Mouse (Mus musculus) adrenal gland, postnatal 4 days (tissue): ENCODE measurements around the gene H2al1e. TPM values are rescaled to one million over a fixed set of nuclear protein-coding genes. Genes with fewer than 3 reads are reported as not detected.
"Not testable (repeated sequence)": the region's sequence is repeated elsewhere in the genome, so short reads cannot be mapped to it uniquely, and the experiment has no call there.

Experiments used
- DNase-seq, 2 experiments: peaks; one replicate each; pipeline ENCODE4 v3.0.0; 2021 to 2022; ENCODE audit warnings: low spot score in 2 of 2, mixed read lengths in 2 of 2
- long read RNA-seq, 2 experiments: library from polyadenylated mRNA; stranded (forward); transcript quantifications; one replicate each; pipeline ENCODE4 v2.0.0; 2021
- total RNA-seq, 2 experiments: library from RNA; stranded (reverse); gene quantifications; 2 replicates each; pipeline ENCODE4 v1.2.3; 2021

Gene H2al1e
- not detected for total RNA-seq
- long read RNA-seq, experiment 1, result 0 reads
- long read RNA-seq, experiment 2, result 0 reads

DNA sequence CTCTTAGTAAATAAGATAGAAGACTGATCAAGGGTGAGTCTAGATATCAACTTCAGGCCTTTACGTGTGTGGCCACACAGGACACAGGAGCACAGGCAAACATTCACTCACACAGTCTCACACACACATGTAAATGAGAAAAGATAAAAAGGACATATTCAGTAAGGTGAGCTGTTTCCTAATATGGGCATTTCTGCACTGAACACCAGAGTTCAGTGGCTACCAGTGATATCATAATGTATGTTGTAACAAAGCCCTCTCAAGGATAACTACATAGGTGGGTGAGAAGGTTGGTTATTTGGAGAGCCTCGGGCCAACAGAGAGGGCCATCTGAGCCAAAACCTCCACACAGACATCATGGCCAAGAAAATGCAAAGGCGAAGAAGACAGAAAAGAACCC, at the start of gene H2al1e:
H2al1e (plus strand) TSS at position 301 of the 400 bp plus-strand sequence.
- not testable (repeated sequence) for DNase-seq

DNA sequence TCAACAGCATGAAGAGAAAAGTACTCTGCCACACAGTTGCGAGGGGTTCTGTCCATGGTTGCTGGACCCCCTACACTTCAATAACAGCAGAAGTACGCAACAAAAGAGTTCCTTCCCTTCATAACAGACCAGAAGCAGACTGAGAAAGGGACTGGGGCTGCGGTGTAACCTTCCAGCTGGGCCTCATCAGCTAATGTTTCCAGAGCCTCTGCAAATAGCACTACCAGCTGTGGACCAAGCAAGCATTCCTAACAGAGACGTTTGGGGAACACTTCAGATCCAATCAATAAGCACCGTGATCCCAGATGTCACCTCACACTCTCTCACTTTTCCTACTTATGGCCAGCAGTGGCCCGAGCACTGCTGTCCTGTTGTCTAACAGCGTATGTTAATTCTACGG, 46.8 kb upstream of the H2al1e start:
- DNase-seq, result no peak

DNA sequence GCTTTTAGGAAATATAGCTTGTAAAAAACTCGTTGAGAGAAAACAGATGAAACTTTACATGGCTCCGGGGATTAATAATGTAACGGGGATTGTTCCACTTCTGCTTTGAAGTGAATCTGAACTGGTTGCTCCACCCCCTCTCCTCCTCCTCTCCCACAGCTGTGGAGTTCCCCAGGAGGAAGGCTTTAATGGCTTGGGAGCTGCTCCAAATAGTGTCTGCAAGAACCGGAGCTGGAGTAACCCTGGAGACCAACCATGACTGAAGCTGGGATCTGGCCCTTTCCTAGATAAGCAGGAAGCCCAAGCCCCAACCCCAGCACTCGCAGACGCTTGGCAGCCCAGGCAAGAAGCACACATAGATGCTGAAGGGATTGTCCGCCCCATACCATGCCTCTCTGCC, 43.9 kb upstream of the H2al1e start:
- no peak for DNase-seq

DNA sequence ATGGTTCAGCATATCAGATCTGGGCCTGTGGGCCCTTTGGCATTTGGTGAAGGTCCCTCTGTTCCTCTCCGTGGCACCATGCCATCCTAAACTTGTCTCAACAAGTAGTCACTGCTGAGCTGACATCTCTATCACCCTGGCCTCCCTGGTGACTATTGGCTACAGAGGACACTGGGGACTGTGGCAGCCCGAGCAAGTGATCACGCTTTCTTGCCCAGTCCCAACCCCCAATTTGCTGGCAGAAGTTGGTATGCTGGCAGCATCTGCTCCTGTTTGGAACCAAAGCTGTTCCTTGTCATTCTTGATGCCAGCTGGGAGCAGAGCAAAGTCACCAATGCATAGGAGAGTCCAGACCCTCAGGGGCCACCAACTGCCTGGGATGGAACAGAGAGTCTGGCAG, 42.7 kb upstream of the H2al1e start:
- DNase-seq, result no peak

DNA sequence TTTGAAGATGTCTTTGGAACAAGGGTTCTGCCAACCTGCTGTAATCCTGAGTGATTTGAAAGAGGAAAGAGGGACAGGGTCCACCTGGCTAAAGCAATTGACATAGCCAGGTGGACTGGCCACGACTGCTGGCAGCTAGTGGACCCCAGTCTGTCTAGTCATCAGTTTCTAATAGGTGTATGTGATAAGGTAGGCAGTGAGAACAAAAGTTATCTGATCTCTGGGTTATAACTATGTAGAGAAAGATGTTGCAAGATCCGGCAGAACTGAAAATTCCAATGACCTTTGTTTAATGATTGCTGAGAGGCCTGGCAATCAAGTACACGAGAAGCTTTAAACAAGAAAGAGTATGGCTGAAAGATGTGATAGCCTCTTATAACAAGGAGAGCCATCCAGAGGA, 38.5 kb upstream of the H2al1e start:
- no peak for DNase-seq

DNA sequence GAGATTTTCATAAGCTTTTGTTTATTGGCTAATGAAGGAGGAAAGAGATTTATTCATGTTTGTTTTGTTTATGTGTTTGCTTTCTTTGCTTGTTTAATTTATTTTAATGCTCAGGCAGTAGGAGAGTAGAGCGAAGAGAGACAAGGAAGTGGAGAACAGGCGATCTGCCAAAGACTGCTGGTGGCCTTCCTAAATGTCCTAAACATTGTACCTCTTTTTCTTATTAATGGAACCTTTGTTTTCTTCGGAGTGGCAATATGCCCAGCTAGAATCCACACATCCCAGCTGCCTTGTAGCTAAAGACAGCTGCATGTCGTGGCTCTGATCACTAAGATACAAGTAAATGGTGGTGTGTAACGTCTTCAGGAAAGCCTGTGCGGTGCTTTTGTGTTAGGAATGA, 34.7 kb upstream of the H2al1e start:
- DNase-seq, result no peak

DNA sequence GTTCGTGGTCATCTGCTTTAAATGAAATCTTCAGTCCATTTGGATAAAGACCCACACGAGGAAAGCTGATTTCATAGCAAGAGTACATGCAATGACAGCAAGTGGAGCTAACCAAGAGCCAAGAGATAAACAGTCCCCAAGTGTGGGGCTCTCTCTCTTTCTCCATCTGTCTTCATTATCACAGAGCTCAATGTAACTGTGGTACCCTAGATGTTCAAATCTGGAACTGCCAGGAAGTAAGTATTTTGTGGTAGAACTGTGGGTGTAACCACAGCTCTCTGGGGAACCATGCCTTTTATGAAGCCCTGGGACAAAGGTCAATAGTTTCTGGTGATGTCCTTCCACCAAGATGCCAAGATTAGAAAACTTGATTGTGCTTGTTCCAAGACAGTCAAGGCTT, 31.0 kb upstream of the H2al1e start:
- DNase-seq, result no peak

DNA sequence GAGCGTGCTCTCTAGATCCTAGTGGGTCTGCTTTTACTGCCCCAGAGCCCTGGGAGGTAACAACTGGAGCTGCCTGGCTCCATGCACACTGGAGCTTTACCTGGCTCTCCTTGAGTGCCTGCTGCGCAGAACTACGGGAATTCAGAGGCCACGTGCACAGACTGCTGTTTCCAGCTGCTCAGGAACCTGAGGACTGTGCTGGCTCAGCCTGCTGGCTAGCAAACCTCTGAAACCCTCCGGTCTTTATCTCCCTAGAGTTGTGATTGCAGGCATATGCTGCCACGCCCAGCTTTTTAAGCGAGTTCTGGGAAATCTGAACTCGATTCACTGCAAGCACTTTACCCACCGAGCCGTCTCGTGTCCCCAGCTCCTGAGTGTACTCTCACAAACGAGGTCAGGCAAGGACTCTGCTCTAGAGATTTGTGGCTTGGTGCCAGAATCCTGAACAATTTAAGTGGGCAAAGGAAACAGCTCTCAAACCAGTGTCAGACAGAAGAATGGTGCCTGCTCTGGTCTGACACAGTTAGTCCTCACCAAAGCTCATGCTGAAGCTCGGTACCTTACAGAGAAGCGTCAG, 23.3 kb upstream of the H2al1e start:
- DNase-seq, result no peak

DNA sequence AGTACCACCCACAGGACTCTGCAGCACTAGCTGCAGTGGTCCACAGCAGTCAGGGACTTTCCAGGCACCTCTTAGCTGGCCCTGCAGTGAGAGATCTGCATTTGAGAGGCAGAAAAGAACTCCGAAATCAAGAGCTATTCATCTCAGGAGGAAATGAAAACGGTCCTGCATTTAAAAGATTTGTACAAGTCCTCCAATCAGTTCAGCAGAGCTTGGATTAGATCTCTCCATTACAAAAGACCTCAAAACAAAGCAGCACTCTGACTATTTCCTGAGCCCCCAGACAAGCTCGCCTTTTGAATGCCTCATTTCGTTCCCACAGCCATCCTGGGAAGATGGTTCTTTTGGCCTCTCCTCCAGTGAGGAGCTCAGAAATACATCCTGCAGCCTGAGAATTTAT, 22.5 kb upstream of the H2al1e start:
- no peak for DNase-seq

DNA sequence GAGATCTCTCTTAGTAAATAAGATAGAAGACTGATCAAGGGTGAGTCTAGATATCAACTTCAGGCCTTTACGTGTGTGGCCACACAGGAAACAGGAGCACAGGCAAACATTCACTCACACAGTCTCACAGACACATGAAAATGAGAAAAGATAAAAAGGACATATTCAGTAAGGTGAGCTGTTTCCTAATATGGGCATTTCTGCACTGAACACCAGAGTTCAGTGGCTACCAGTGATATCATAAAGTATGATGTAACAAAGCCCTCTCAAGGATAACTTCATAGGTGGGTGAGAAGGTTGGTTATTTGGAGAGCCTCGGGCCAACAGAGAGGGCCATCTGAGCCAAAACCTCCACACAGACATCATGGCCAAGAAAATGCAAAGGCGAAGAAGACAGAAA, 12.8 kb upstream of the H2al1e start, which contains the start of gene H2al1a:
H2al1a (plus strand) TSS at position 301 of the 400 bp plus-strand sequence.
- DNase-seq, result not testable (repeated sequence)

DNA sequence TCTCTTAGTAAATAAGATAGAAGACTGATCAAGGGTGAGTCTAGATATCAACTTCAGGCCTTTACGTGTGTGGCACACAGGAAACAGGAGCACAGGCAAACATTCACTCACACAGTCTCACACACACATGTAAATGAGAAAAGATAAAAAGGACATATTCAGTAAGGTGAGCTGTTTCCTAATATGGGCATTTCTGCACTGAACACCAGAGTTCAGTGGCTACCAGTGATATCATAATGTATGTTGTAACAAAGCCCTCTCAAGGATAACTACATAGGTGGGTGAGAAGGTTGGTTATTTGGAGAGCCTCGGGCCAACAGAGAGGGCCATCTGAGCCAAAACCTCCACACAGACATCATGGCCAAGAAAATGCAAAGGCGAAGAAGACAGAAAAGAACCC, 9.6 kb upstream of the H2al1e start, which contains the start of gene H2al1b:
H2al1b (plus strand) TSS at position 301 of the 400 bp plus-strand sequence.
- not testable (repeated sequence) for DNase-seq

DNA sequence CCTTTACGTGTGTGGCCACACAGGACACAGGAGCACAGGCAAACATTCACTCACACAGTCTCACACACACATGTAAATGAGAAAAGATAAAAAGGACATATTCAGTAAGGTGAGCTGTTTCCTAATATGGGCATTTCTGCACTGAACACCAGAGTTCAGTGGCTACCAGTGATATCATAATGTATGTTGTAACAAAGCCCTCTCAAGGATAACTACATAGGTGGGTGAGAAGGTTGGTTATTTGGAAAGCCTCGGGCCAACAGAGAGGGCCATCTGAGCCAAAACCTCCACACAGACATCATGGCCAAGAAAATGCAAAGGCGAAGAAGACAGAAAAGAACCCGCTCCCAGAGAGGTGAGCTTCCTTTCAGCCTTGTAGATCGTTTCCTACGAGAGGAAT, 6.4 kb upstream of the H2al1e start, which contains the start of gene H2al1c:
H2al1c (plus strand) TSS at position 301 of the 400 bp plus-strand sequence.
- not testable (repeated sequence) for DNase-seq

DNA sequence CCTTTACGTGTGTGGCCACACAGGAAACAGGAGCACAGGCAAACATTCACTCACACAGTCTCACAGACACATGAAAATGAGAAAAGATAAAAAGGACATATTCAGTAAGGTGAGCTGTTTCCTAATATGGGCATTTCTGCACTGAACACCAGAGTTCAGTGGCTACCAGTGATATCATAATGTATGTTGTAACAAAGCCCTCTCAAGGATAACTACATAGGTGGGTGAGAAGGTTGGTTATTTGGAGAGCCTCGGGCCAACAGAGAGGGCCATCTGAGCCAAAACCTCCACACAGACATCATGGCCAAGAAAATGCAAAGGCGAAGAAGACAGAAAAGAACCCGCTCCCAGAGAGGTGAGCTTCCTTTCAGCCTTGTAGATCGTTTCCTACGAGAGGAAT, 3.2 kb upstream of the H2al1e start, which contains the start of gene H2al1d:
H2al1d (plus strand) TSS at position 301 of the 400 bp plus-strand sequence.
- DNase-seq, result not testable (repeated sequence)

DNA sequence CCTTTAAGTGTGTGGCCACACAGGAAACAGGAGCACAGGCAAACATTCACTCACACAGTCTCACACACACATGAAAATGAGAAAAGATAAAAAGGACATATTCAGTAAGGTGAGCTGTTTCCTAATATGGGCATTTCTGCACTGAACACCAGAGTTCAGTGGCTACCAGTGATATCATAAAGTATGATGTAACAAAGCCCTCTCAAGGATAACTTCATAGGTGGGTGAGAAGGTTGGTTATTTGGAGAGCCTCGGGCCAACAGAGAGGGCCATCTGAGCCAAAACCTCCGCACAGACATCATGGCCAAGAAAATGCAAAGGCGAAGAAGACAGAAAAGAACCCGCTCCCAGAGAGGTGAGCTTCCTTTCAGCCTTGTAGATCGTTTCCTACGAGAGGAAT, 3.1 kb downstream of the H2al1e start, which contains the start of gene H2al1f:
H2al1f (plus strand) TSS at position 301 of the 400 bp plus-strand sequence.
- DNase-seq, result not testable (repeated sequence)

DNA sequence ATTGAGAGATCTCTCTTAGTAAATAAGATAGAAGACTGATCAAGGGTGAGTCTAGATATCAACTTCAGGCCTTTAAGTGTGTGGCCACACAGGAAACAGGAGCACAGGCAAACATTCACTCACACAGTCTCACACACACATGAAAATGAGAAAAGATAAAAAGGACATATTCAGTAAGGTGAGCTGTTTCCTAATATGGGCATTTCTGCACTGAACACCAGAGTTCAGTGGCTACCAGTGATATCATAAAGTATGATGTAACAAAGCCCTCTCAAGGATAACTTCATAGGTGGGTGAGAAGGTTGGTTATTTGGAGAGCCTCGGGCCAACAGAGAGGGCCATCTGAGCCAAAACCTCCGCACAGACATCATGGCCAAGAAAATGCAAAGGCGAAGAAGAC, 6.2 kb downstream of the H2al1e start, which contains the start of gene H2al1g:
H2al1g (plus strand) TSS at position 301 of the 400 bp plus-strand sequence.
- not testable (repeated sequence) for DNase-seq

DNA sequence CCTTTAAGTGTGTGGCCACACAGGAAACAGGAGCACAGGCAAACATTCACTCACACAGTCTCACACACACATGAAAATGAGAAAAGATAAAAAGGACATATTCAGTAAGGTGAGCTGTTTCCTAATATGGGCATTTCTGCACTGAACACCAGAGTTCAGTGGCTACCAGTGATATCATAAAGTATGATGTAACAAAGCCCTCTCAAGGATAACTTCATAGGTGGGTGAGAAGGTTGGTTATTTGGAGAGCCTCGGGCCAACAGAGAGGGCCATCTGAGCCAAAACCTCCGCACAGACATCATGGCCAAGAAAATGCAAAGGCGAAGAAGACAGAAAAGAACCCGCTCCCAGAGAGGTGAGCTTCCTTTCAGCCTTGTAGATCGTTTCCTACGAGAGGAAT, 9.5 kb downstream of the H2al1e start, which contains the start of gene H2al1h:
H2al1h (plus strand) TSS at position 301 of the 400 bp plus-strand sequence.
- DNase-seq, result not testable (repeated sequence)

DNA sequence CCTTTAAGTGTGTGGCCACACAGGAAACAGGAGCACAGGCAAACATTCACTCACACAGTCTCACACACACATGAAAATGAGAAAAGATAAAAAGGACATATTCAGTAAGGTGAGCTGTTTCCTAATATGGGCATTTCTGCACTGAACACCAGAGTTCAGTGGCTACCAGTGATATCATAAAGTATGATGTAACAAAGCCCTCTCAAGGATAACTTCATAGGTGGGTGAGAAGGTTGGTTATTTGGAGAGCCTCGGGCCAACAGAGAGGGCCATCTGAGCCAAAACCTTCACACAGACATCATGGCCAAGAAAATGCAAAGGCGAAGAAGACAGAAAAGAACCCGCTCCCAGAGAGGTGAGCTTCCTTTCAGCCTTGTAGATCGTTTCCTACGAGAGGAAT, 12.6 kb downstream of the H2al1e start, which contains the start of gene H2al1i:
H2al1i (plus strand) TSS at position 301 of the 400 bp plus-strand sequence.
- DNase-seq, result not testable (repeated sequence)

DNA sequence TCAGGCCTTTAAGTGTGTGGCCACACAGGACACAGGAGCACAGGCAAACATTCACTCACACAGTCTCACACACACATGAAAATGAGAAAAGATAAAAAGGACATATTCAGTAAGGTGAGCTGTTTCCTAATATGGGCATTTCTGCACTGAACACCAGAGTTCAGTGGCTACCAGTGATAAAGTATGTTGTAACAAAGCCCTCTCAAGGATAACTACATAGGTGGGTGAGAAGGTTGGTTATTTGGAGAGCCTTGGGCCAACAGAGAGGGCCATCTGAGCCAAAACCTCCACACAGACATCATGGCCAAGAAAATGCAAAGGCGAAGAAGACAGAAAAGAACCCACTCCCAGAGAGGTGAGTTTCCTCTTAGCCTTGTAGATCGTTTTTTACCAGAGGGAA, 15.8 kb downstream of the H2al1e start, which contains the start of gene H2al1j:
H2al1j (plus strand) TSS at position 301 of the 400 bp plus-strand sequence.
- not testable (repeated sequence) for DNase-seq

DNA sequence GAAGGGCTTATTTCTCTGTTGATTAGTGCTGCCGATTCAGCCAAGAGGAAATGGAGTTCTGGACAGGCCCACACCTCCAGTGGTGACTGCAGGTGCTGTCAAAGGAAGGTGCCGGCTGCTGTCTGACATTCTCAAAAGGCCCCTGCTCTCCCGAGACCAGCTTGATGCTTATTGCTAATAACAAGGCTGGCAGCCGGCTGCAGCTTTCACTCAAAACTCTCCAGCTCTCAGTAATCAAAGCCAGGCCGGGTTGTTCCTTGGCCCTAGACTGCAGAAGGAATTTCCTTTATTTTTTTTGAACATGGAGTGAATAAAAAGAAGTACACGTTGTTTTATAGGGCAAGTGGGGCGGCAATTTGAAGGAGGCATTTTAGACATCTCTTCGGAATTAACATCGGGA, 34.0 kb downstream of the H2al1e start:
- DNase-seq, result no peak

DNA sequence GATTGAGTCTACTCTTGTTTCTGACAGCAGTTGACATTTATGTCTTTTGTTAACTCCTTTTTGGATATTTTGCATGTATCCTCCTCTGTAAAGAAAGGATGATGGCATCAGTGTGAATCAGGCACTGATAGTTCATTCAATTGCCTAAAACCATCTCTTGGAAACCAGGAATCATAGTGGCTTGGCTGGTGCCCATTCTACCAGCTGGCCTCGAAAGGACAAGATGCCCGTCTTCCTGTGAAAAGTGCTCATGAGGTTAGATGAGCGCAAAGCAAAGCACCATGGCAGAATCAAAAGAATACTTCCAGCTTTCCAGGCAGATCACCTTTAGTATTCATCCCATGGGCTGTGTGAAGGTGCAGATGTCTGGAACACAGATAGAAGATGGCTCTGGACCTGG, 35.0 kb downstream of the H2al1e start:
- no peak for DNase-seq

DNA sequence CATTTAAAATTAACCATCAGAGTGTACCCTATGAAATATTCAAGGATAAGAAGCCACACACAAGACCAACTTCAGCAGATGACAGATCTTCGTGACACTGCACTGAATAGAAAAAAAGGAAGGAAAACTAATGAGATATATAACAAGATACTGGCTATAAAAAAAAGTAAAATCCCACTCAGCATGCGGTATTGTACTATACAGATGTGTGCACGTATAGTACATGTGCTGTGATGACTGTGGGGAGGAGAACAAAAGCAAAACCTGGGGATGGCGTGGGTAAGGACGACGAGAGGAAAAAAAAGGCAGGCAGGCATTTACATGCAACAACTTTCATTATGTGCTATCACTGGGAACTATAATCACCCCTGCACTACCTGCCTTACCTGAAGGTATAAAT, 49.1 kb downstream of the H2al1e start:
- no peak for DNase-seq

DNA sequence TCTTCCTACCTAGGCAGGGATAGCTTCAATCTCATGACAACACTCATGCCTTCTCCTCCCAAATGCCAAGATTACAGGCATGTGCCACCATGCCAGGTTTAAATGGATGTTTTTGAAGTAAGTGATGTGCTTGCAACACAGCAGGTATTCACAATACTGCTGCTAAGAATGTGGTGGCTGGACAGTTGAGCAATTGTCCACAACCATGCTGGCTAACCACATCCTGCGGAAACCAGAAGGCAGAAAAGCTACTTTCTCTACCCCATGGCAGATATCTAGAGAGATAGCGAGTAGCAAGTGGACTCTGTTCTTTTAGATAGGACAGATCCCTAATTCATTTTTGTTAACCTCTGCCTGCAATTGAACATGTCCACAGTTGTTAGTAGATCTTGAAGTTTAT, 49.5 kb downstream of the H2al1e start:
- no peak for DNase-seq
